Mouse (Mus musculus): ENCODE results near the gene Sox5.

DNA sequence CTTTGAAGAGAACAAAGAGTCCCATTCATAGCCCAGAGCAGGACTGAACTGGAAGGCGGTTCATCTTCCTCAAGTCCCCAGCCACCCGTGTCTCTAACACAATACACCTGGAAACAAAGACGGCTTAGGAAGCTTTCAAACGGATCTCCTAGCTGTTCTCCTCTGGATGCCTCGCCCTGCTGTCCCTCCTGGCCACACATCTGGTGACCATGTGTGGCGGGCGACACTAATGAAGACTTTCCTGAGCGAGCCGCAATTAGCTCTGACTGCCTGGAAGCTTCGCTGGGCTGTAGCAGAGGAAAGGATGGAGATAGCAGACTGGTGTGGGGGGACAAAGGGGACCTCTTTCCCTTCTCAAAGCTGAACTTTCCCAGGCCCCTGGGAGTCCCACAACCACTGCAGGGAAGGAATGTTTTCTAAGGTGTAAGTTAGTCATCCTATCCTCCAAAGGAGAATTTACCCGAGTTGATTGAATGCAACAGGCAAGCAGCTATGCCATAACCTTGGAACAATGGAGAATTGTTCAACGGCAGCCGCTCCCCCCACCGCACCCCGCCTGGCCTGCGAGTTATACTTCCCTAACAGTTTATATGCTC lies 517.4 kb downstream of the Sox5 start:
- TF ChIP-seq CTCF (IDR thresholded peaks at IDR 0.05; ENCODE audit: borderline replicate concordance, insufficient read depth, low read length) (no peak), POLR2A (IDR thresholded peaks at IDR 0.05; ENCODE audit: low read depth, low read length) (no peak)

Data from embryonic fibroblast, embryonic 13.5 days (primary cell).